Mouse (Mus musculus): ENCODE results near the gene Zfyve1.
A peak's percentile ranks its signal among the peaks of the same experiment; 100 is the strongest.
"Not testable (repeated sequence)": the region's sequence is repeated elsewhere in the genome, so short reads cannot be mapped to it uniquely, and the experiment has no call there.

Gene Zfyve1

GRCm38 (mm10) chr12:83597025-83597501 lies at the start of gene Zfyve1:
Gene Zfyve1, minus strand, starts transcription at chr12:83597222.
- DNase-seq (ENCODE audit: low read depth, low spot score) = peak; percentile 95

GRCm38 (mm10) chr12:83643116-83643515 lies 46.1 kb upstream of the Zfyve1 start:
- no peak for DNase-seq (ENCODE audit: low read depth, low spot score)

GRCm38 (mm10) chr12:83641233-83641632 lies 44.2 kb upstream of the Zfyve1 start:
- no peak for DNase-seq (ENCODE audit: low read depth, low spot score)

GRCm38 (mm10) chr12:83633807-83634206 lies 36.8 kb upstream of the Zfyve1 start:
- DNase-seq (ENCODE audit: low read depth, low spot score) = no peak

- DNase-seq (ENCODE audit: low read depth, low spot score) = no peak
Observed at GRCm38 (mm10) chr12:83632680-83633025, 35.6 kb upstream of the Zfyve1 start.

- DNase-seq (ENCODE audit: low read depth, low spot score) = peak; percentile 91
Observed at GRCm38 (mm10) chr12:83631743-83632679, 35.0 kb upstream of the Zfyve1 start.

GRCm38 (mm10) chr12:83630936-83631335 lies 33.9 kb upstream of the Zfyve1 start, which contains the start of gene Rbm25:
Gene Rbm25, plus strand, starts transcription at chr12:83631236.
- DNase-seq (ENCODE audit: low read depth, low spot score) = not testable (repeated sequence)

- DNase-seq (ENCODE audit: low read depth, low spot score) = no peak
Observed at GRCm38 (mm10) chr12:83624321-83624720, 27.3 kb upstream of the Zfyve1 start.

GRCm38 (mm10) chr12:83622031-83622755 lies 25.2 kb upstream of the Zfyve1 start:
- no peak for DNase-seq (ENCODE audit: low read depth, low spot score)

GRCm38 (mm10) chr12:83620694-83621093 lies 23.7 kb upstream of the Zfyve1 start:
- not testable (repeated sequence) for DNase-seq (ENCODE audit: low read depth, low spot score)

- DNase-seq (ENCODE audit: low read depth, low spot score) = no peak
Observed at GRCm38 (mm10) chr12:83618981-83619380, 22.0 kb upstream of the Zfyve1 start.

GRCm38 (mm10) chr12:83617261-83617660 lies 20.2 kb upstream of the Zfyve1 start:
- DNase-seq (ENCODE audit: low read depth, low spot score) = no peak

- DNase-seq (ENCODE audit: low read depth, low spot score) = not testable (repeated sequence)
Observed at GRCm38 (mm10) chr12:83606411-83606810, 9.4 kb upstream of the Zfyve1 start.

GRCm38 (mm10) chr12:83602285-83602684 lies 5.3 kb upstream of the Zfyve1 start:
- no peak for DNase-seq (ENCODE audit: low read depth, low spot score)

- DNase-seq (ENCODE audit: low read depth, low spot score) = no peak
Observed at GRCm38 (mm10) chr12:83597881-83598280, 859 bp upstream of the Zfyve1 start.

- DNase-seq (ENCODE audit: low read depth, low spot score) = no peak
Observed at GRCm38 (mm10) chr12:83596191-83596954, 649 bp downstream of the Zfyve1 start.

- DNase-seq (ENCODE audit: low read depth, low spot score) = no peak
Observed at GRCm38 (mm10) chr12:83594454-83595040, 2.5 kb downstream of the Zfyve1 start.

GRCm38 (mm10) chr12:83591754-83592501 lies 5.1 kb downstream of the Zfyve1 start:
- no peak for DNase-seq (ENCODE audit: low read depth, low spot score)

- no peak for DNase-seq (ENCODE audit: low read depth, low spot score)
Observed at GRCm38 (mm10) chr12:83586628-83587027, 10.4 kb downstream of the Zfyve1 start.

GRCm38 (mm10) chr12:83582747-83583146 lies 14.3 kb downstream of the Zfyve1 start:
- DNase-seq (ENCODE audit: low read depth, low spot score) = no peak

- no peak for DNase-seq (ENCODE audit: low read depth, low spot score)
Observed at GRCm38 (mm10) chr12:83582106-83582505, 14.9 kb downstream of the Zfyve1 start.

Data from WW6 (cell line).